Mouse (Mus musculus) hindbrain, embryonic 16.5 days (tissue): ENCODE measurements around the gene Reg3g. TPM values are rescaled to one million over a fixed set of nuclear protein-coding genes. Genes with fewer than 3 reads are reported as not detected.
"Not testable (repeated sequence)": the region's sequence is repeated elsewhere in the genome, so short reads cannot be mapped to it uniquely, and the experiment has no call there.

Source experiments
- ATAC-seq: fragments of 200-750 bp; cut with Nextera tagmentation; 2 replicates; pipeline ENCODE4 v1.8.0; 2017; ENCODE audit warnings: moderate TSS enrichment, moderate library complexity
- H3K27ac ChIP-seq: fragments of 300-500 bp; sonication (generic); 2 replicates; pipeline ENCODE4 v1.5.1; 2014; ENCODE audit warnings: low read depth, mild to moderate bottlenecking, control low read depth, low read length, moderate library complexity
- H3K27me3 ChIP-seq: fragments of 300-500 bp; sonication (generic); replicated peaks from 2 replicates; pipeline ENCODE4 v1.6.1; 2014; ENCODE audit warnings: low read length; ENCODE audit not compliant: control insufficient read depth, insufficient read depth
- H3K36me3 ChIP-seq: fragments of 300-500 bp; sonication (generic); 2 replicates; pipeline ENCODE4 v1.6.1; 2014; ENCODE audit warnings: mild to moderate bottlenecking, low read length, moderate library complexity, mixed read lengths; ENCODE audit not compliant: control insufficient read depth, insufficient read depth
- H3K4me1 ChIP-seq: fragments of 300-500 bp; sonication (generic); 2 replicates; pipeline ENCODE4 v1.6.1; 2014; ENCODE audit warnings: low read depth, low read length; ENCODE audit not compliant: control insufficient read depth, insufficient read depth
- H3K4me2 ChIP-seq: fragments of 300-500 bp; sonication (generic); 2 replicates; pipeline ENCODE4 v1.6.1; 2014; ENCODE audit warnings: mild to moderate bottlenecking, low read length, control low read depth, moderate library complexity
- H3K4me3 ChIP-seq: fragments of 300-500 bp; sonication (generic); 2 replicates; pipeline ENCODE4 v1.5.1; 2014; ENCODE audit warnings: mild to moderate bottlenecking, low read length, control low read depth, moderate library complexity
- H3K9ac ChIP-seq: fragments of 300-500 bp; sonication (generic); 2 replicates; pipeline ENCODE4 v1.6.1; 2014; ENCODE audit warnings: low read depth, mild to moderate bottlenecking, control low read depth, low read length, moderate library complexity
- H3K9me3 ChIP-seq: fragments of 300-500 bp; sonication (generic); 2 replicates; pipeline ENCODE4 v1.6.1; 2014; ENCODE audit warnings: mild to moderate bottlenecking, low read length, moderate library complexity; ENCODE audit not compliant: control insufficient read depth
- WGBS: fragments of 180-500 bp; shearing (Covaris S2); extraction: QIAGEN DNeasy Blood & Tissue Kit; methylation state at CpG from one replicate; pipeline ENCODE4 v1.1.7; 2014; 5-methylcytosine and 5-hydroxymethylcytosine counted together
- polyA plus RNA-seq: library from polyadenylated mRNA; unstranded; fragments of >200 nt; fragmentation: Nextera tagmentation; extraction: Ambion mirVana; gene quantifications from 2 replicates; pipeline ENCODE4 v1.2.1, GENCODE M21; 2015

Reg3g gene
- polyA plus RNA-seq, 1 experiment from 2014 or later, result not detected

DNA sequence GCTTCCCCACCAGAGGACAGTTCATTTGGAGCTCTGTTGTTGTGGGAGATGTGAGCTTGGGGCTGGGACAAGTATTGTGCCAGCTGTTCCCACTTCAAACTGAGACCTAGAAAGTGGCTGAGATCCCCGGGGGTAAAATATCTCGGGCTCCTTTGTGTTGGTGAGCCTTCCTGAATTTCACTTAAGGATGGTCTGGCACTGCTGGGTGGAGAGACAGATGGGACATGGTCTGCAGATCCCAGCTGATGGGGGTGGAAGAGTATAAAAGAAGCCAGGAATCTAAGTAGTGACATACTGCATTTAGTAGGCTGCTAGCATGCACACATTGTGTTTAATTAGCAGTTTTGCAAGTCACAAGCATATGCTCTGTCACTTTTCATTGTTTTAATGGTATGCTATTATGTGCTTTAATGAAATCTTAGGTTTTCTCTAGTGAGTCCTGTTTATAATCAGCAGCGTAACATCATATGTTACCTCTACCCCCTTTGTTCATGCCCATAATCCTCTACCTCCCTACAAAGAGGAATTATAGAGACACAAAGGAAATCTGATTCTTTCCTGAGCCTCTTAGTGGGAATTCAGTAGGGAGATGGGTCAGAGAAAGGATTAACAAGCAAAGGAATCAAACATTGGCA lies 8.4 kb downstream of the Reg3g start:
- no peak; the same call in 1 of the 2 replicates for ATAC-seq
- no peak overlapping the region for H3K27ac ChIP-seq
- H3K9ac ChIP-seq, result no peak overlapping the region
- H3K4me1 ChIP-seq, result no peaks in the 10 kb centered on the region
- no peaks in the 10 kb centered on the region for H3K27me3 ChIP-seq
- H3K4me2 ChIP-seq, result no peak overlapping the region
- no peak overlapping the region for H3K4me3 ChIP-seq
- 41% methylated on average over 3 of the region's 3 CpGs for WGBS
- no peaks in the 10 kb centered on the region for H3K36me3 ChIP-seq
- H3K9me3 ChIP-seq, result no peaks in the 10 kb centered on the region

DNA sequence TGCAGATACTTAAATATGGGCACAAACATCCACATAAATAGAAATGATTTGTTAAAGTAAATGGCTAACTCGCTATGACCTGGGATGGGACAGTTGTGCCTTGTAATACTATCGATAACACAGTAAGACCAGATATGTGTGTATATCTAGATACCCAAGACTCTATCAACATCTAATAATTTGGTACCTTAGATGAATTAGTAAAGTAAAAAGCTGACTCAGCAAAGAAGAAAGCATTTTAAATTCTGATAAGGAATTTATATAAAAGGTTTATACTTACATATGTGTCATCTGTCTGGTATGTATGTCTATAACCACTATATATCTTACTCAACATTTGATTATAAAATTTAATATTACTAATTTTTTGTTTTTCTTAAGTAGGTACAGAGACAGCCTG lies 15.9 kb downstream of the Reg3g start:
- Histone ChIP-seq H3K27ac (no peak overlapping the region), H3K36me3 (no peaks in the 10 kb centered on the region), H3K9me3 (no peaks in the 10 kb centered on the region), H3K27me3 (no peaks in the 10 kb centered on the region), H3K4me2 (no peak overlapping the region), H3K4me1 (no peaks in the 10 kb centered on the region), H3K9ac (no peak overlapping the region), H3K4me3 (no peak overlapping the region)
- WGBS, result 93% methylated on average over 2 of the region's 2 CpGs
- no peak for ATAC-seq

DNA sequence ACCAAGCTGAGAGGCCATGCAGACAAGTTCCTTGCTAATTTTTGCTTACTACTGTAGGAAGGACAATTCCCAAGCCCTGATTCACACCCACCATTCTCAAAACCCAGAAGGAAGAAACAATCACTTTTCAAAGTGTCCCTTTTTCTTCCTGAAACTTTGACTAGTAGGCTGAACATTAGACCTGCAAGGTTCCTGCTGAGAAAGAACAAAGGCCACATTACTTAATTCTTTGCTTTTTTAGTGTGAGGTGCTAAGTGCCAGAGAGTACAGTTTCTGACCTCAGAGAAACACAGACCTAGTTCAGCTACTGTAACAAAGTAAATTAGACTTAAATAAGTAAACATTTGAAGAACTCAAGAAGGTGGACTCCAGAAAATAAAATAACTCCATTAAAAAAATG lies 20.3 kb downstream of the Reg3g start:
- Histone ChIP-seq H3K27me3 (no peaks in the 10 kb centered on the region), H3K4me2 (no peak overlapping the region), H3K4me1 (no peaks in the 10 kb centered on the region), H3K36me3 (no peaks in the 10 kb centered on the region), H3K4me3 (no peak overlapping the region), H3K9me3 (no peaks in the 10 kb centered on the region), H3K9ac (no peak overlapping the region), H3K27ac (no peak overlapping the region)
- no peak for ATAC-seq

DNA sequence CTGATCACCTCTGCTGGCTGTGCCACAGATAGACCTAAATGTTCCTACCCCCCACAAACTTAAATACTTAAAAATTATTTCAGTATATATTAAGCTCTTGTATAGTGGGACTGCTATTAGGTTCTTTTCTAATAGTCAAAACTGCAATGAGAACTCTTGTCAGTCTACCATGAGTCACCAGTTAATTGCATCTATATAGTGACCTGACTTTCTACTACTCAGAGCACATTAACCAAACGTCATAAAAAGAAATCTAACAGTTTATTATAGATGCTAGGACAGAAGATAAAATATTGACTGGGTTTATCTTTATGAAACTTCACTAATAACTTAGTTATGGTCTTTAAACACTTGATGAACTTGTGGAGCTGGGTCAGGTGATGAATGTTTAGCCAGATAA lies 21.5 kb downstream of the Reg3g start:
- no peak for ATAC-seq
- H3K9me3 ChIP-seq, result no peaks in the 10 kb centered on the region
- H3K4me2 ChIP-seq, result no peak overlapping the region
- no peaks in the 10 kb centered on the region for H3K4me1 ChIP-seq
- H3K27me3 ChIP-seq, result no peaks in the 10 kb centered on the region
- WGBS, result 70% methylated on average over 1 of the region's 1 CpGs
- H3K4me3 ChIP-seq, result no peak overlapping the region
- no peak overlapping the region for H3K27ac ChIP-seq
- no peak overlapping the region for H3K9ac ChIP-seq
- H3K36me3 ChIP-seq, result no peaks in the 10 kb centered on the region

DNA sequence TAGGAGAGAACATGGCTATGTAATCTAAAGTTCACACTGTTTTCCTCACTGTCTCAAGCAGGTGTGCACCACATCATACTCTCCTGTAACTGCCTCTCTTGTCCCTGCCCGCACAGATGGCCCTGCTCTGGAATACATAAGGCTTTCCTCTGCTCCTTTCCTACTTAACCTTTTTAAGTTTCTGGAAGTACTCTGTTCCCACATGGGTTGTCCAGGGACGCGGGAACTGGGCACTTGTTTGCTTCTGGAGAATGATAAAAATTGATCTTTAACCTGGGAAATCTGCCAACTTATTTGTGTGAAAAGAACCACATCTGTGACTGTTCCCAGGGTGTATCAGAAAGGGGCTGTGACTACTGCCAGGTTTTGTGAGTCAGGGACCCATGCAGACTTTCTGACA lies 43.2 kb downstream of the Reg3g start:
- Histone ChIP-seq H3K4me2 (no peak overlapping the region), H3K27me3 (no peaks in the 10 kb centered on the region), H3K9me3 (no peaks in the 10 kb centered on the region), H3K4me1 (no peaks in the 10 kb centered on the region), H3K4me3 (no peak overlapping the region), H3K36me3 (no peaks in the 10 kb centered on the region), H3K27ac (no peak overlapping the region), H3K9ac (no peak overlapping the region)
- WGBS, result 81% methylated on average over 3 of the region's 3 CpGs
- ATAC-seq, result no peak

GRCm38 (mm10) chr6:78422411-78422810 lies 46.3 kb downstream of the Reg3g start, which contains the start of gene Reg1:
TSS of gene Reg1 (plus strand) at chr6:78422711.
- ATAC-seq, H3K36me3 ChIP-seq, H3K4me3 ChIP-seq, H3K9me3 ChIP-seq, H3K27ac ChIP-seq, H3K9ac ChIP-seq, H3K4me1 ChIP-seq, H3K27me3 ChIP-seq, H3K4me2 ChIP-seq: not testable (repeated sequence)

Other genes with a start within 250 kb of the Reg3g start
- 5.3 and 5.5 TPM in 2 replicates for gene Reg3b, start 98.2 kb downstream of the Reg3g start, polyA plus RNA-seq
- gene Reg3d, start 90.0 kb downstream of the Reg3g start, polyA plus RNA-seq, result not detected in 2 replicates
- gene Reg3a, start 88.2 kb downstream of the Reg3g start, polyA plus RNA-seq, result not detected in 2 replicates
- not detected in 2 replicates for gene Reg2, start 73.2 kb downstream of the Reg3g start, polyA plus RNA-seq
- not detected in 2 replicates for gene Reg1, start 46.2 kb downstream of the Reg3g start, polyA plus RNA-seq